ENCODE assay signal across 10 mouse cellular contexts in the genomic region with DNA sequence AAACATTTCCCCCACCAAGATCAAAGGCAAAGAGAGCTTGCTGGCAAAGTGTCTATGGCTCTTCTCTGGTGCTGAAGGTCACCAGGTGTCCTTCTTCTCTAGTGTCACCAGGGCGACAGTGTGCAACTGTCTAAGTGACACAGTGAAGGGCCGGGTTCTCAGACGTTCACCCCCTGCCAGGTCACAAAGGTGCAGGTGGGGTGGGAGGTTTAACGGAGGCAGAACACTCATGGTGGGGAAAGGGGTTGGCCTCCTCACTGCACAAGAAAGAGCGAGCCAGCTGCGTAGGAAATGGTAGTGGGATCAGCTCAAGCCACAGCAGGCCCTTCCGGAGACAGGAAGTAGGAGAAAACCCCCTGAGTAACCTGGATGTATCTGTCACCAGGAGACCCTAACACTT.
DNase-seq lines count a peak whose midpoint lies in the region; ATAC-seq and TF ChIP-seq lines count a peak whose summit lies in the region.
"Had no signal": no experiment of that assay in that cellular context is flagged by ENCODE, and none has a peak within 500 bp of the region (broad histone marks: within the 10 kb centered on the region; RNA-seq: fewer than 3 reads in every experiment).

No protein-coding gene starts in this region.

- no peaks in the 10 kb centered on the region for H3K9me3 ChIP-seq in kidney, embryonic 15.5 days (replicated peaks)
- no peaks in the 10 kb centered on the region for H3K9me3 ChIP-seq in ES-E14 (ENCODE audit: control insufficient read depth, insufficient read depth, low read depth, low read length)
- no peaks in the 10 kb centered on the region for H3K9me3 ChIP-seq in neural tube, embryonic 15.5 days (replicated peaks)
- H3K9me3 ChIP-seq: limb, embryonic 12.5 days had no signal

- no peak for ATAC-seq in kidney, embryonic 15.5 days (replicated peaks; ENCODE audit: low FRiP score)
- no peak for ATAC-seq in neural tube, embryonic 15.5 days (ENCODE audit: low FRiP score)

- 28% methylated on average over 7 of the region's 7 CpGs for WGBS in kidney, embryonic 15.5 days
- 68% methylated on average over 7 of the region's 7 CpGs for WGBS in neural tube, embryonic 15.5 days

- no peak overlapping the region for H3K4me2 ChIP-seq in kidney, embryonic 15.5 days
- no peak overlapping the region for H3K4me2 ChIP-seq in neural tube, embryonic 15.5 days
- H3K4me2 ChIP-seq: limb, embryonic 12.5 days had no signal

- no peak for DNase-seq in kidney, postnatal 25 days
- no peak for DNase-seq in ES-E14 (ENCODE audit: low read depth, low spot score)
- DNase-seq in adrenal gland, postnatal 25 days = no peak
- DNase-seq in gastrocnemius, postnatal 10 days = no peak
- DNase-seq: embryo, embryonic 11 days; lung, postnatal 36 days had no signal

- H3K4me1 ChIP-seq in kidney, embryonic 15.5 days = peaks cover 88% of the 10 kb centered on the region
- peaks cover 23 to 44% of the 10 kb centered on the region in 2 experiments for H3K4me1 ChIP-seq in ES-E14 (ENCODE audit: control insufficient read depth in 2 of 2, insufficient read depth in 2 of 2, low read length in 2 of 2, poor library complexity in 1 of 2)
- peaks cover 10% of the 10 kb centered on the region for H3K4me1 ChIP-seq in brown adipose tissue, adult 24 weeks (ENCODE audit: control insufficient read depth, insufficient read depth, insufficient read length, low read length)
- peaks cover 56% of the 10 kb centered on the region for H3K4me1 ChIP-seq in neural tube, embryonic 15.5 days

- H3K36me3 ChIP-seq in kidney, embryonic 15.5 days = 0 out of 2 replicates have a peak, but pooled peaks cover 6% of the 10 kb centered on the region
- H3K36me3 ChIP-seq in ES-E14 (ENCODE audit: control insufficient read depth, insufficient read depth, low read length, poor library complexity, severe bottlenecking) = peaks cover 4% of the 10 kb centered on the region; the same call in 1 of the 2 replicates
- H3K36me3 ChIP-seq in neural tube, embryonic 15.5 days = no peaks in the 10 kb centered on the region
- H3K36me3 ChIP-seq: limb, embryonic 12.5 days had no signal

- peak overlapping the region; percentile 70 for H3K27ac ChIP-seq in kidney, embryonic 15.5 days
- H3K27ac ChIP-seq in ES-E14 (ENCODE audit: insufficient read depth, low read depth, low read length, poor library complexity, severe bottlenecking) = peak overlapping the region; percentile 85
- H3K27ac ChIP-seq in brown adipose tissue, adult 24 weeks (replicated peaks; ENCODE audit: low read depth, low read length) = peak overlapping the region; percentile 54; the same call in 1 of the 2 replicates
- peak overlapping the region; percentile 6; the same call in 1 of the 2 replicates for H3K27ac ChIP-seq in neural tube, embryonic 15.5 days (replicated peaks)
- H3K27ac ChIP-seq: limb, embryonic 12.5 days had no signal

- H3K4me3 ChIP-seq in kidney, embryonic 15.5 days (replicated peaks) = no peak overlapping the region
- no peak overlapping the region for H3K4me3 ChIP-seq in ES-E14 (ENCODE audit: insufficient read depth in 1 of 2, low read depth in 1 of 2, low read length in 2 of 2, poor library complexity in 1 of 2, severe bottlenecking in 1 of 2)
- no peak overlapping the region for H3K4me3 ChIP-seq in brown adipose tissue, adult 24 weeks (ENCODE audit: insufficient read depth, low read depth, low read length)
- no peak overlapping the region for H3K4me3 ChIP-seq in neural tube, embryonic 15.5 days (replicated peaks)
- H3K4me3 ChIP-seq: limb, embryonic 12.5 days had no signal

- in situ Hi-C loops in ES-E14 (cut with MboI; ENCODE audit: low sequenced_read_pairs in 2 of 2, unreplicated experiment in 2 of 2) = no loop called here

- H3K9ac ChIP-seq in kidney, embryonic 15.5 days = no peak overlapping the region
- H3K9ac ChIP-seq in ES-E14 (ENCODE audit: insufficient read depth, low read depth, low read length, poor library complexity, severe bottlenecking) = peak overlapping the region; percentile 48; the same call in 1 of the 2 replicates
- no peak overlapping the region for H3K9ac ChIP-seq in neural tube, embryonic 15.5 days (replicated peaks)
- H3K9ac ChIP-seq: limb, embryonic 12.5 days had no signal

- H3K27me3 ChIP-seq in kidney, embryonic 15.5 days = no peaks in the 10 kb centered on the region
- H3K27me3 ChIP-seq in neural tube, embryonic 15.5 days (replicated peaks) = no peaks in the 10 kb centered on the region
- H3K27me3 ChIP-seq: limb, embryonic 12.5 days had no signal

TF ChIP-seq in ES-E14, 5 proteins besides CTCF, POLR2A, EP300 and RAD21:
- TF ChIP-seq ZC3H11A (IDR thresholded peaks at IDR 0.05; ENCODE audit: borderline replicate concordance, low read depth, low read length) (no peak), HCFC1 (IDR thresholded peaks at IDR 0.05; ENCODE audit: borderline replicate concordance, insufficient read depth, low read length) (no peak), CHD2 (IDR thresholded peaks at IDR 0.05; ENCODE audit: low read depth, low read length) (no peak), MAFK (IDR thresholded peaks at IDR 0.05; ENCODE audit: insufficient read depth, low read depth, low read length) (no peak), ZNF384 (IDR thresholded peaks at IDR 0.05; ENCODE audit: low read depth, low read length) (no peak)
TF ChIP-seq in ES-E14: peak in this region for 0.

Comparison
In these comparisons a context has a peak if more than half of its experiments do, and no peak if none do; other contexts are left out.
1. H3K27ac ChIP-seq: peak in every context shown above with its lines; median percentile 85 in ES-E14; 70 in kidney, embryonic 15.5 days; 54 in brown adipose tissue, adult 24 weeks; 6 in neural tube, embryonic 15.5 days.